Mouse (Mus musculus) lung, postnatal 4 days (tissue): ENCODE measurements around the gene Fkbp2.
"Not testable (repeated sequence)": the region's sequence is repeated elsewhere in the genome, so short reads cannot be mapped to it uniquely, and the experiment has no call there.

ENCODE experiments used
- DNase-seq, 2 experiments: peaks; one replicate each; pipeline ENCODE4 v3.0.0; 2021

The Fkbp2 gene

GRCm38 (mm10) chr19:6980381-6981093, at the start of gene Fkbp2:
Gene Fkbp2 (minus strand): TSS chr19:6980501.
- peak; percentile 99 for DNase-seq

- no peak for DNase-seq
Observed at GRCm38 (mm10) chr19:7029531-7029930, 49.2 kb upstream of the Fkbp2 start.

- DNase-seq = peak in 1 of 2 experiments; percentile 74
Observed at GRCm38 (mm10) chr19:7020224-7020641, 39.9 kb upstream of the Fkbp2 start.

- DNase-seq = peak; percentile 74 to 75
Observed at GRCm38 (mm10) chr19:7019191-7019590, 38.9 kb upstream of the Fkbp2 start, which contains the start of gene Fermt3. Gene Fermt3 (minus strand): TSS chr19:7019469.

- peak in 1 of 2 experiments; percentile 7 for DNase-seq
Observed at GRCm38 (mm10) chr19:7018546-7018945, 38.2 kb upstream of the Fkbp2 start.

GRCm38 (mm10) chr19:7017541-7018457, 37.5 kb upstream of the Fkbp2 start:
- peak; percentile 31 to 32 for DNase-seq

GRCm38 (mm10) chr19:7014481-7015135, 34.3 kb upstream of the Fkbp2 start:
- DNase-seq = peak in 1 of 2 experiments; percentile 4

- peak in 1 of 2 experiments; percentile 22 for DNase-seq
Observed at GRCm38 (mm10) chr19:7013984-7014383, 33.7 kb upstream of the Fkbp2 start.

- no peak for DNase-seq
Observed at GRCm38 (mm10) chr19:7012426-7012825, 32.1 kb upstream of the Fkbp2 start.

- no peak for DNase-seq
Observed at GRCm38 (mm10) chr19:7006892-7007593, 26.7 kb upstream of the Fkbp2 start.

- no peak for DNase-seq
Observed at GRCm38 (mm10) chr19:6999360-7000063, 19.2 kb upstream of the Fkbp2 start.

- DNase-seq = peak in 1 of 2 experiments; percentile 4
Observed at GRCm38 (mm10) chr19:6997721-6998290, 17.5 kb upstream of the Fkbp2 start.

- peak; percentile 91 for DNase-seq
Observed at GRCm38 (mm10) chr19:6996006-6996405, 15.7 kb upstream of the Fkbp2 start, which contains the start of the genes Nudt22 and Trpt1. Gene Nudt22 (minus strand): TSS chr19:6996117. Gene Trpt1 (plus strand): TSS chr19:6996131.

GRCm38 (mm10) chr19:6995255-6995991, 15.1 kb upstream of the Fkbp2 start:
- no peak for DNase-seq

GRCm38 (mm10) chr19:6994489-6994888, 14.2 kb upstream of the Fkbp2 start:
- no peak for DNase-seq

- no peak for DNase-seq
Observed at GRCm38 (mm10) chr19:6994002-6994401, 13.7 kb upstream of the Fkbp2 start.

- DNase-seq = no peak
Observed at GRCm38 (mm10) chr19:6993011-6993770, 12.9 kb upstream of the Fkbp2 start.

GRCm38 (mm10) chr19:6992011-6992858, 11.9 kb upstream of the Fkbp2 start, which contains the start of gene Dnajc4:
Gene Dnajc4 (minus strand): TSS chr19:6992572.
- peak; percentile 97 to 98 for DNase-seq

- DNase-seq = not testable (repeated sequence)
Observed at GRCm38 (mm10) chr19:6991166-6991565, 10.9 kb upstream of the Fkbp2 start.
